Comparison of ENCODE assay signal across 8 mouse cellular contexts in genomic region chr16:21488413-21488812, GRCm38 (mm10).
A peak's percentile ranks its signal among the peaks of the same experiment; 100 is the strongest.
DNase-seq lines count a peak whose midpoint lies in the region; TF ChIP-seq lines count a peak whose summit lies in the region.

No protein-coding gene starts in this region.

- H3K9me3 ChIP-seq in ES-Bruce4 (replicated peaks; ENCODE audit: control insufficient read depth, insufficient read depth, low read length, poor library complexity, severe bottlenecking): no peaks in the 10 kb centered on the region

- TF ChIP-seq EP300 in ES-Bruce4 (IDR thresholded peaks at IDR 0.05; ENCODE audit: insufficient read depth, low read depth, low read length): no peak

- peak; percentile 26 to 81 for DNase-seq in adrenal gland, adult (ENCODE audit: inconsistent age in 2 of 2, low spot score in 1 of 2)
- no peak for DNase-seq in adrenal gland, adult 8-10 months
- peak; percentile 8 for DNase-seq in cerebellum, adult 11-12 months
- DNase-seq in frontal cortex, postnatal 14 days (ENCODE audit: low spot score in 2 of 2): peak; percentile 34 to 52
- peak; percentile 78 to 79 for DNase-seq in kidney, postnatal 4 days
- DNase-seq in lung, postnatal 10 days: peak; percentile 70
- DNase-seq in right cerebral cortex, postnatal 4 days: peak; percentile 68

- H3K4me3 ChIP-seq in ES-Bruce4 (ENCODE audit: low read depth, low read length): no peak overlapping the region

- H3K36me3 ChIP-seq in ES-Bruce4 (ENCODE audit: control insufficient read depth, insufficient read depth, low read length, poor library complexity, severe bottlenecking): no peaks in the 10 kb centered on the region

- H3K9ac ChIP-seq in ES-Bruce4 (ENCODE audit: low read depth, poor library complexity, severe bottlenecking): no peak overlapping the region

- TF ChIP-seq POLR2A in ES-Bruce4 (IDR thresholded peaks at IDR 0.05; ENCODE audit: insufficient read depth, low read length): no peak

- no peak overlapping the region for H3K27ac ChIP-seq in ES-Bruce4 (ENCODE audit: insufficient read depth, low read length)

- H3K4me1 ChIP-seq in ES-Bruce4 (ENCODE audit: control insufficient read depth, insufficient read depth, low read length): no peaks in the 10 kb centered on the region

- no peaks in the 10 kb centered on the region for H3K27me3 ChIP-seq in ES-Bruce4 (ENCODE audit: control insufficient read depth, insufficient read depth, low read length, poor library complexity, severe bottlenecking)

- TF ChIP-seq CTCF in ES-Bruce4 (IDR thresholded peaks at IDR 0.05; ENCODE audit: low read depth, low read length): peak; percentile 82
